In genomic region chr4:141623666-141624065, GRCm38 (mm10) we compare ENCODE assay signal across 7 mouse cellular contexts. TPM values are rescaled to one million over a fixed set of nuclear protein-coding genes. Genes with fewer than 3 reads are reported as not detected.
DNase-seq lines count a peak whose midpoint lies in the region; ATAC-seq and TF ChIP-seq lines count a peak whose summit lies in the region.

Gene Slc25a34 (minus strand): TSS chr4:141623821.

- H3K9me3 ChIP-seq in lung, postnatal 0 days (ENCODE audit: low read length), result no peaks in the 10 kb centered on the region

- 0 out of 2 replicates have a peak, but pooled peaks cover 10% of the 10 kb centered on the region for H3K36me3 ChIP-seq in lung, postnatal 0 days (ENCODE audit: insufficient read depth, low read length)

- H3K27ac ChIP-seq in lung, postnatal 0 days (ENCODE audit: low read length), result peak within 1 kb of the TSS; percentile 43; the same call in 1 of the 2 replicates
- H3K27ac ChIP-seq in left cerebral cortex, adult 2 months, result no peak within 1 kb of the TSS

- no peak within 1 kb of the TSS for H3K4me3 ChIP-seq in lung, postnatal 0 days (ENCODE audit: low read depth, low read length)
- H3K4me3 ChIP-seq in left cerebral cortex, adult 2 months, result no peak within 1 kb of the TSS

- peak; percentile 91 for ATAC-seq in lung, postnatal 0 days

- intact Hi-C loops in gastrocnemius, postnatal 36 days (cut with DNase I), result no loop called here
- intact Hi-C loops in left cerebral cortex, adult 2 months (cut with DNase I), result no loop called here

- H3K4me2 ChIP-seq in lung, postnatal 0 days (replicated peaks; ENCODE audit: low read depth, low read length), result no peak within 1 kb of the TSS

- WGBS in lung, postnatal 0 days, result 38% methylated on average over 1 of the region's 1 CpGs

- peak; percentile 9 for DNase-seq in urinary bladder, postnatal 10 days (ENCODE audit: low spot score)
- no peak for DNase-seq in urinary bladder, postnatal 14 days (ENCODE audit: low spot score)
- DNase-seq in gastrocnemius, postnatal 36 days, result peak; percentile 52 to 76
- DNase-seq in kidney, adult 18-20 months, result peak; percentile 84
- peak; percentile 88 for DNase-seq in lung, postnatal 0 days (ENCODE audit: low spot score)
- no peak for DNase-seq in left cerebral cortex, adult 2 months (ENCODE audit: extremely low spot score in 1 of 2, low spot score in 2 of 2)
- DNase-seq in left cerebral cortex, adult 8-10 months (ENCODE audit: low spot score in 2 of 2), result no peak

- TF ChIP-seq CTCF in lung, postnatal 0 days (IDR thresholded peaks at IDR 0.05), result peak; percentile 26
- TF ChIP-seq CTCF in left cerebral cortex, adult 2 months (IDR thresholded peaks at IDR 0.05), result no peak

- H3K27me3 ChIP-seq in lung, postnatal 0 days (replicated peaks; ENCODE audit: insufficient read depth, low read length), result no peaks in the 10 kb centered on the region

- H3K9ac ChIP-seq in lung, postnatal 0 days (replicated peaks; ENCODE audit: low read depth), result no peak within 1 kb of the TSS

- TF ChIP-seq EP300 in lung, postnatal 0 days (IDR thresholded peaks at IDR 0.05), result peak; percentile 40; the same call in 1 of the 2 replicates

- no peaks in the 10 kb centered on the region for H3K4me1 ChIP-seq in lung, postnatal 0 days (ENCODE audit: insufficient read depth, low read depth, low read length)

RNA-seq across cellular contexts. Expression of gene Slc25a34, which starts in this region (rescaled TPM):
- total RNA-seq in gastrocnemius, postnatal 36 days (2021), result 10 to 100 TPM; 10.3 to 26.0 TPM
- 1.1 and 1.2 TPM in 2 replicates for polyA plus RNA-seq in lung, postnatal 0 days (2015; fragmentation: Nextera tagmentation; extraction: Ambion mirVana)
- 1 to 10 TPM; 3.2 TPM for total RNA-seq in left cerebral cortex, adult 2 months (2021)
- 1 to 10 TPM; 3.7 to 4.8 (median 4.2) TPM for total RNA-seq in left cerebral cortex, adult 8-10 months (2022)

Comparison
In these comparisons a context has a peak if more than half of its experiments do, and no peak if none do; other contexts are left out.
1. DNase-seq: peak in urinary bladder, postnatal 10 days (single experiment), gastrocnemius, postnatal 36 days (2 of 2), kidney, adult 18-20 months (single experiment) and lung, postnatal 0 days (single experiment); none in urinary bladder, postnatal 14 days (single experiment), left cerebral cortex, adult 2 months (0 of 2) and left cerebral cortex, adult 8-10 months (0 of 2).